Mouse (Mus musculus) neural tube, embryonic 15.5 days (tissue): ENCODE results near the gene Pappa2. TPM values are rescaled to one million over a fixed set of nuclear protein-coding genes. Genes with fewer than 3 reads are reported as not detected.

Source experiments
- ATAC-seq: fragments of 200-750 bp; cut with Nextera tagmentation; 2 replicates; pipeline ENCODE4 v1.8.0; 2017; ENCODE audit warnings: mild to moderate bottlenecking, moderate TSS enrichment, moderate library complexity; ENCODE audit not compliant: low FRiP score
- H3K27ac ChIP-seq: fragments of 300-500 bp; sonication (generic); replicated peaks from 2 replicates; pipeline ENCODE4 v1.5.1; 2015; ENCODE audit warnings: mild to moderate bottlenecking, inconsistent platforms
- H3K27me3 ChIP-seq: fragments of 300-500 bp; sonication (generic); replicated peaks from 2 replicates; pipeline ENCODE4 v1.6.1; 2015; ENCODE audit warnings: inconsistent platforms
- H3K36me3 ChIP-seq: fragments of 300-500 bp; sonication (generic); 2 replicates; pipeline ENCODE4 v1.6.1; 2015; ENCODE audit warnings: inconsistent platforms
- H3K4me1 ChIP-seq: fragments of 300-500 bp; sonication (generic); 2 replicates; pipeline ENCODE4 v1.6.1; 2015; ENCODE audit warnings: inconsistent platforms
- H3K4me2 ChIP-seq: fragments of 300-500 bp; sonication (generic); 2 replicates; pipeline ENCODE4 v1.6.1; 2015; ENCODE audit warnings: inconsistent platforms, mild to moderate bottlenecking, moderate library complexity
- H3K4me3 ChIP-seq: fragments of 300-500 bp; sonication (generic); replicated peaks from 2 replicates; pipeline ENCODE4 v1.5.1; 2015; ENCODE audit warnings: mild to moderate bottlenecking, inconsistent platforms
- H3K9ac ChIP-seq: fragments of 300-500 bp; sonication (generic); replicated peaks from 2 replicates; pipeline ENCODE4 v1.6.1; 2015; ENCODE audit warnings: mild to moderate bottlenecking, inconsistent platforms
- H3K9me3 ChIP-seq: fragments of 300-500 bp; sonication (generic); replicated peaks from 2 replicates; pipeline ENCODE4 v1.6.1; 2016; ENCODE audit warnings: inconsistent platforms
- WGBS: fragments of 180-500 bp; shearing (Covaris S2); methylation state at CpG from one replicate; pipeline ENCODE4 v1.1.7; 2015; ENCODE audit warnings: mixed read lengths; 5-methylcytosine and 5-hydroxymethylcytosine counted together
- polyA plus RNA-seq: library from polyadenylated mRNA; unstranded; fragments of >200 nt; fragmentation: Nextera tagmentation; extraction: Ambion mirVana; gene quantifications from 2 replicates; pipeline ENCODE4 v1.2.1, GENCODE M21; 2015

Pappa2 gene
- polyA plus RNA-seq, 1 experiment from 2014 or later: 0.55 TPM

DNA sequence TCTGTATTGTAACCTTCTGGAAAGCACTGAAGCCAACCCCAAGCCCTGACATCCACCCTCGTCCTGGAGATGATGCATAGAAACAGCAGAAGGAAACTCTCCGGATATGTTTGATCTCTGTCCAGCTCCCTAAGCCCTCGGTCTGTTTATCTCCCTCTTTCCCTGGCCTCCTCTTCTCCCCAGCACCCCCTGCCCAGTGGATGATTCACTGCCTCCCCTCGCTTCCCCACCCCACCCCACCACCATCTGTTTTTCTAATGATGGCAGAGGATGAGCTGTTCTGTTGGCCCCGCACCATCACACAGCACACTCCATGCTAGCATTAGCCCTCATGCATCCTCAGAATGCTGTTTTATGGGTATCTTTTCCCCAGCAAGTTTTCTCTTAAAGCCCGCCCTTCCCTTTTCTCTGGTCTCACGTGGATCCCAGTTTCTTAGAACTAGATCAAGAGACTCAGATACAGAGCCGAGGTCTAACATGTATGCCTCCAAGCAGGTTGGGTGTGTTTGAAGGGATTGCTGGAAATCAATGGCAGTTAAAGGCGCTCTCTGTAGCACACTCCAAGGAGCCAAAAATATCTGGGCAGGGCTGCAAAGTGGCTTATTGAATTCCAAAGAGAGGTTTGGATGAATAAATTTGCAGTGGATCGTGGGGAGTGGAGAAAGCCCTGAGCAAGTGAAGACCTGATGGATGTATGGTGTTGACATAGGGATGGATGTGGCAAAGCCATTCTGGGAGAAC is 231.8 kb downstream of the Pappa2 start:
- H3K9me3 ChIP-seq: no peaks in the 10 kb centered on the region
- 78% methylated on average over 10 of the region's 10 CpGs for WGBS

DNA sequence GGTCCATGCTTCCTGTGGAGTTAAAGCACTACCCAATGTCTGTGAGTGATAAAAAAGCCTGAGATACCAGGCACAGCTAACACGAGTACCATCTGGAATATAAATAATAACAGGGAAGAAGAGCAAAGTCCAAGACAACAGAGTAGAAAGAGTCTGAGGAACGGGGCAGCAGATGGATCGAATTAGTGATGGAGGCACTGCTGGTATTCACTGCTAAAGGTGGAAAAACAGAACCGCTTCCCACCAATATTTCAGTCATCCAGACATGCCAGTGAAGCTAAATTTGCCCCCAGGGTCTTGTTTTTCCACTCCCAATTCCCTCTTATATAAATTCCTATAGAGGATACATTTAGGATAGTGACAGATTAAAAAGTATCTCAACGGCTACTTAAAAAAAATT is 238.8 kb downstream of the Pappa2 start:
- Histone ChIP-seq H3K36me3 (no peaks in the 10 kb centered on the region), H3K4me1 (no peaks in the 10 kb centered on the region; the same call in 1 of the 2 replicates), H3K4me3 (no peak overlapping the region), H3K4me2 (no peak overlapping the region), H3K9me3 (no peaks in the 10 kb centered on the region), H3K27me3 (no peaks in the 10 kb centered on the region), H3K27ac (no peak overlapping the region), H3K9ac (no peak overlapping the region)
- ATAC-seq: no peak
- WGBS: 54% methylated on average over 5 of the region's 5 CpGs

More for the DNA sequence above, 231.8 kb downstream of the Pappa2 start:
- Histone ChIP-seq H3K4me3 (no peak overlapping the region), H3K27me3 (no peaks in the 10 kb centered on the region), H3K36me3 (no peaks in the 10 kb centered on the region), H3K9ac (no peak overlapping the region), H3K4me1 (no peaks in the 10 kb centered on the region), H3K27ac (no peak overlapping the region), H3K4me2 (no peak overlapping the region)
- ATAC-seq: no peak

DNA sequence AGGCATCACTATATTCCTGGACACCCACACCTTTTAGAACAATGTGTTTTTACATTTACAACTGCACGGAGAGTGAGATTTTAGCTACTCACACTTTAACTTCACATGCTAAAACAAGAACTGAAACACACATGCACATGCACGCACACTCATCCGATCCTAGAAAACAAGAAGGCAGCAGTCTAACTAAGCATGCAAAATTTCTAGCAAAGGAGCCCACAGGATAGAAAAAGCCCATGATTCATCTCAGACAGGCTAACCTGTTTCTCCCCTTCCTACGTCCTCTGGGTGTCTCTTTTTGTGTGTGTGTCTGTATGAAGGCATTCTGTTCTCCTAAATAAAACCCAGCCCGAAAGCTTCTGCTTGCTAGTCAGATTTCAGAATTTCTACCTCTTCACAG is 239.3 kb downstream of the Pappa2 start:
- H3K4me3 ChIP-seq: no peak overlapping the region
- H3K4me2 ChIP-seq: no peak overlapping the region
- no peak for ATAC-seq
- 80% methylated on average over 5 of the region's 5 CpGs for WGBS
- H3K9me3 ChIP-seq: no peaks in the 10 kb centered on the region
- H3K27ac ChIP-seq: no peak overlapping the region
- H3K27me3 ChIP-seq: no peaks in the 10 kb centered on the region
- H3K36me3 ChIP-seq: no peaks in the 10 kb centered on the region
- no peaks in the 10 kb centered on the region; the same call in 1 of the 2 replicates for H3K4me1 ChIP-seq
- H3K9ac ChIP-seq: no peak overlapping the region

DNA sequence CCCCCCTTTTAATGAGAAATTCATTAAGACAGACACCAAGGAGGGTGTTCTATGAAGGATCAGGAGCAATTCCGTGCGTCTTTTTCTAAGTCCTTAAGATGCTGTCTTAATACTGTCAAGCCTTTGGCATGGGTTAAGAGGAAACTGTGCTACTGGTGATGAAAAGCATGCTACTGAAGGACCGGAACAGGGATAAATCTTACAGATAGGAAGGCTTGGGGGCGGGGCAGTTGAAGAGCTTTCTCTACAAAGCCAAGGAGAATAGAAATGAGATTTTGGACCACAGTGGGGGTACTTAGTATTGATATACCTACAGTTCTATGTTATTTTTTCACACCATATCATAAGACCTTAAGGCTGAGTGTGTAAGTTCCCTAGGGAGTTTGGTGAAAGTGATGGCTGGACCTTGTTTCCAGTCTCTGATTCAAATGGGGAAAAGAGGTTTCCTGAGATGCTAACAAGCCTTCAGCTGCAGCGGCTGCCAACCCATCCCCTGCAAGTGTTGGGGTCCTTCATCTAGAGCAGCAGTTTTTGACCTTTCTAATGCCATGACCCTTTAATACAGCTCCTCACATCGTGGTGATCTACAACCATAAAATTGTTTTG is 240.0 kb downstream of the Pappa2 start:
- no peaks in the 10 kb centered on the region for H3K27me3 ChIP-seq
- H3K4me3 ChIP-seq: no peak overlapping the region
- no peak overlapping the region for H3K27ac ChIP-seq
- ATAC-seq: no peak
- WGBS: 81% methylated on average over 6 of the region's 6 CpGs
- H3K4me2 ChIP-seq: no peak overlapping the region
- no peaks in the 10 kb centered on the region for H3K9me3 ChIP-seq
- H3K36me3 ChIP-seq: no peaks in the 10 kb centered on the region
- H3K4me1 ChIP-seq: no peaks in the 10 kb centered on the region; the same call in 1 of the 2 replicates
- no peak overlapping the region for H3K9ac ChIP-seq

DNA sequence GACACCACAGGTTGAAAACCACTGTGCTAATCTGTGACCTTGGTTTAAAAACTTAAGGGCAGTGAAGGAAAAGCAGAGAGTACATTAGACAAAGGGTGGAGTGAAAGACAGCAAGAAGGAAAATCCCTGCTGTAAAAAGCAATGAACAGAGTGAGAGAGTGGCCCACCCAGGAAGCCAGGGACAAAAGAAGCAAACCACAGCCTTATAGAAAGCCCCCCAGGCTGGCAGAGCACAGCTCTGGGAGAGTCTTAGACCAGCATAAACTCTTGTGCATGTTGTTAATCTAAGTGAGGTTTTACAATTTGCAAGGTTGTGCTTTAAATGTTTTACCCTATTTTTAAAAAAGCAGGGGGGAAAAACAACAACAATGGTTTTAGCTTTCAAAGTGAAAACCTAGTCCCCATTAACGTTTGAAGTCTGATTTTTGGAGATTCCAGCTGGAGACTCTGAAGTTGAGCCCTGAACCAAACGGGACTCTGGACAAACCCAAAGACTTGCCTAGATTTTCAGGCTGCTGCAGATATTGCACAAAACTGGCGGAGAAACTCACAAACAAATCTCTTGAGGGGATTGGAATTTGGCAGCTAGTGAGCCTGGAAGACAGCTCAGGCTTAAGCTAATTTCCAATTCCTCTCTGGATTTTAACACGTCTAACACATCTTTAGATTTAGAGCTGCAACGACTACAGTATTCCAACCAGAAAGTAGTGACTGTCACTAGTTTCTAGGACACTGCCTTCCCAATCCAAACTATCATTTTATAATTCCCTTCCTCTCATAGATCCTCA is 241.0 kb downstream of the Pappa2 start:
- no peaks in the 10 kb centered on the region for H3K27me3 ChIP-seq
- WGBS: 39% methylated on average over 5 of the region's 5 CpGs
- H3K9ac ChIP-seq: no peak overlapping the region
- no peak overlapping the region for H3K4me3 ChIP-seq
- no peak overlapping the region for H3K27ac ChIP-seq
- H3K9me3 ChIP-seq: no peaks in the 10 kb centered on the region
- ATAC-seq: no peak
- H3K4me1 ChIP-seq: no peaks in the 10 kb centered on the region; the same call in 1 of the 2 replicates
- H3K4me2 ChIP-seq: no peak overlapping the region
- no peaks in the 10 kb centered on the region for H3K36me3 ChIP-seq

DNA sequence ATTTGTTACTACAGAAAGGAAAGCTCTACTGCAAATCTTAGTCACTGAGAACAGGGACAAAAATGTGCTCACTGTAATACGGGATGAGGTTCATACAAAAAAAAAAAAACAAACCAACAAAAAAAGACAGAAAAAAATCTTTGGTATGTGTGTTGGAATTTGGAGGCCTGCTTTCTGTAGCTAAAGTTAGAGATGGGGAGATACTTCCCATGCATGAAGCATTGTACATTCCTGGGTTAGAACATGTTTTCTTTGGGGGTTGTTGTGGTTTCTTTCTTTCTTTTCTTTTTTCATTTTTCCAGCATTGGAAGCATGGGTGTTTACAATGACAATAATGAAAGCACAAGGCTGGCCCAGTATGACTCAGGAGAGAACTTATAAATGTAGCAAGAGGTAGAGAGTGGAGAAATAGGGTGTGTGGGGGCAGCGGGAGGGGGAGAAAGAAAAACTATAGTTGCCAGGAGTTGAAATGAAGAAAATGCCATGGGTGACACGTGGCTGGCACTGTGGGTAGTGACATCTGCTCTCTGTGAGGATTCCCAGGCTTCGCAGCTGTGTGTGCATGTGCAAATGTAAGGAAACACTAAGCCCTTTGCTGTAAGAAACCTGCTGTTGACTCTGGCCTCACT is 247.3 kb downstream of the Pappa2 start:
- H3K27ac ChIP-seq: no peak overlapping the region
- no peak overlapping the region for H3K4me3 ChIP-seq
- no peak for ATAC-seq
- no peaks in the 10 kb centered on the region for H3K4me1 ChIP-seq
- no peaks in the 10 kb centered on the region for H3K36me3 ChIP-seq
- no peaks in the 10 kb centered on the region for H3K9me3 ChIP-seq
- H3K9ac ChIP-seq: no peak overlapping the region
- 72% methylated on average over 4 of the region's 4 CpGs for WGBS
- no peak overlapping the region for H3K4me2 ChIP-seq
- no peaks in the 10 kb centered on the region for H3K27me3 ChIP-seq

DNA sequence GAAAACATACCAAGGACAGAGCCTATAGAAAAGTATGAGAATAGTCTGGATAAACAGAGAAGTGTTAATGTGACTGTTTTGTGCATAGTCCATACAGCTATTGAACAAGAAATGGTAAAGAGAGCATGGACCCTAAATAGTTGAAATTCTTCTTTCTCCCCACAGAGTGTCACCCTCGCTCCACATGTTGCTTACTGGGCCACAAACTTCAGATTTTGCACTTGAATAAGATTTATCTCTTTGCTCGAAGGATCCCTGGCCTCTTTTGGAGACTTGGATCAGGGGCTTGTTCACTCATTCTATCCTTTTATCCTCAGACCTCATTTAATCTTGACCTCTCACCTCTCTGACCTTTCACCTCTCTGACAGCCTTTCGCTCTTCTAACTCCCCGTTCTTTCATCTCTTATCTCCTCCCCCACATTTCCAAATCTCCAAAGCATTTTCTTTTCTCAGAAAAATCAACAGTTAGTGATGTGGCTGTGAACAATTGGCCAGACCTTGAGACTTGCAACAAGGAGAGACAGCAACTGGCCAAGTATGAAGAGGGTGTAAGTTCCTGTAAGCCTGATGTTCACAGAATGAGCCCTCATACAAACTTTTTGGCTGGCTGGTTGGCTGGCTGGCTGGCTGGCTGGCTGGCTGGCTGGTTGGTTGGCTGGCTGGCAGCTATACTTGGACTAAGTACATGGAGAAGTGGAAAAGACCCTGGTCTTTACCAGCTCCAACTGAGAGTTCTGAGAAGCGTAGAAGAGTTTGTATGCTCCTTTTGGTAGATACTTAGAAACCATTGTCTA is 266.8 kb downstream of the Pappa2 start:
- Histone ChIP-seq H3K27ac (no peak overlapping the region), H3K4me3 (no peak overlapping the region), H3K4me2 (no peak overlapping the region), H3K36me3 (no peaks in the 10 kb centered on the region), H3K27me3 (no peaks in the 10 kb centered on the region), H3K9me3 (no peaks in the 10 kb centered on the region), H3K4me1 (no peaks in the 10 kb centered on the region), H3K9ac (no peak overlapping the region)
- ATAC-seq: no peak
- 43% methylated on average over 5 of the region's 5 CpGs for WGBS

DNA sequence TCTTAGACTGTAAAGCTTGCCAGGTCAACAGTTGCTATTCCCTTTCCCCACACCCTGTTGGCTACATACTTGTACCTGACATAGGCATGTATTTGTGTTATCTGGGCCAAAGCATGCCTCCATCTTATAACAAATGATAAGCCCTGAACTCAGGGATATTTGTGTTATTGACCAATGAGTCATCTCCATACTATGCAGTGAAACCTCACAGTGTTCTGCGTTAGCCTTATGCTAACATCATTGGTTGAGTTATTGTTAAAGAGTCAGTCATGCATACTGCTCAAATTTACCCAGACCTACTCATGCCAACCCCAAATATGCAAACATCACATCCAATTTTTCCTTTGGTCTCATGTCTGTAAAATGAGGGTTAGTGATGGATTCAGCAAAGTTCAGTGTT is 279.0 kb downstream of the Pappa2 start:
- H3K9ac ChIP-seq: no peak overlapping the region
- no peaks in the 10 kb centered on the region for H3K36me3 ChIP-seq
- no peaks in the 10 kb centered on the region for H3K27me3 ChIP-seq
- H3K27ac ChIP-seq: no peak overlapping the region
- no peak overlapping the region for H3K4me3 ChIP-seq
- ATAC-seq: no peak
- H3K4me2 ChIP-seq: no peak overlapping the region
- no peaks in the 10 kb centered on the region for H3K9me3 ChIP-seq
- no peaks in the 10 kb centered on the region for H3K4me1 ChIP-seq
- WGBS: 91% methylated on average over 1 of the region's 1 CpGs

DNA sequence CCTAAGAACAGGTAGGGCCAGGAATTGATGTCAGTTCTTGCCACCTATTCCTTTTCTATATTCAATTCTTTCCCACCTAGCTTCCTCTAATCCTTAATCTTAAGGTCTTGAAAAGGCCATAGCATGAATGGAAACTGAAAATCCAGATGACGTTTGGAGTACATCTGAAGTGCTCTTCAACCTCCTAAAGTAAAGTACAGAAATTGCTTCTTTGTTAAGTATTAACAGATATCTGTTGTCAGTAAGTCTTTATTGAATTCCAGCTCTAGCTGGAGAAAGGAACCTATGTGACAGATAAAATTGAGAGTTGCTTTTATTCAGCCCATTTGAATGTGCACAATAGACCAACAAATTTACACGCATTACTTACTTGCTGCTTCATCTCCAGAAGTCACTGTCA is 280.1 kb downstream of the Pappa2 start:
- Histone ChIP-seq H3K9ac (no peak overlapping the region), H3K4me2 (no peak overlapping the region), H3K4me1 (no peaks in the 10 kb centered on the region), H3K27me3 (no peaks in the 10 kb centered on the region), H3K36me3 (no peaks in the 10 kb centered on the region), H3K9me3 (no peaks in the 10 kb centered on the region), H3K27ac (no peak overlapping the region), H3K4me3 (no peak overlapping the region)
- WGBS: 69% methylated on average over 2 of the region's 2 CpGs
- ATAC-seq: no peak

DNA sequence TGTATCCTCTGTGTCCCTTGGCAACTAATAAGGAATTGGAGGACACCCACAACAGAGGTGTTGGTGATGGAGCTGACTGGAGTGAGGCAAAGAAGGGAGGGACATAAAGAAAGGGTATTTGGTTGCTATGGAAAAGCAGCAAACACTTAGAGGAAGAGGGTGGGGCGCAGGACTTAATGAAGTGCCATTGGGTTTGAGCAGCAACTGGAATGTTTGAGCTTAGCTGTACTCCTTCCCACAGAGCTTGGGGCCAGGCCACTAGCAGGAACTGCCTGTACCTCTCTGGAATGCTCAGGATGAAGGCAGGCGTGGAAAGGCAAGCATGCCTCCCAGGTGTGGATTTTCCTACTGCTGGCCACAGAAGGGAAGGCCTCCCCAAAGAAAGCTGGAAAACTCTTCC is 281.0 kb downstream of the Pappa2 start:
- H3K4me2 ChIP-seq: no peak overlapping the region
- H3K27ac ChIP-seq: no peak overlapping the region
- H3K27me3 ChIP-seq: no peaks in the 10 kb centered on the region
- WGBS: 91% methylated on average over 2 of the region's 2 CpGs
- no peaks in the 10 kb centered on the region for H3K36me3 ChIP-seq
- H3K9me3 ChIP-seq: no peaks in the 10 kb centered on the region
- H3K4me1 ChIP-seq: no peaks in the 10 kb centered on the region
- ATAC-seq: no peak
- no peak overlapping the region for H3K9ac ChIP-seq
- no peak overlapping the region for H3K4me3 ChIP-seq
